Mouse (Mus musculus) ES-E14 (cell line): ENCODE data around the gene Rprd1b.

Experiments used
- HCFC1 ChIP-seq: IDR thresholded peaks from 2 replicates; pipeline ENCODE4 v1.6.1; 2012; ENCODE audit warnings: low read length, inconsistent platforms, borderline replicate concordance; ENCODE audit not compliant: insufficient read depth
- MAFK ChIP-seq: IDR thresholded peaks from 2 replicates; pipeline ENCODE4 v1.6.1; 2014; ENCODE audit warnings: mild to moderate bottlenecking, low read depth, low read length, inconsistent platforms; ENCODE audit not compliant: insufficient read depth
- ZC3H11A ChIP-seq: IDR thresholded peaks from 2 replicates; pipeline ENCODE4 v1.6.1; 2012; ENCODE audit warnings: low read depth, mild to moderate bottlenecking, inconsistent platforms, low read length, borderline replicate concordance

DNA sequence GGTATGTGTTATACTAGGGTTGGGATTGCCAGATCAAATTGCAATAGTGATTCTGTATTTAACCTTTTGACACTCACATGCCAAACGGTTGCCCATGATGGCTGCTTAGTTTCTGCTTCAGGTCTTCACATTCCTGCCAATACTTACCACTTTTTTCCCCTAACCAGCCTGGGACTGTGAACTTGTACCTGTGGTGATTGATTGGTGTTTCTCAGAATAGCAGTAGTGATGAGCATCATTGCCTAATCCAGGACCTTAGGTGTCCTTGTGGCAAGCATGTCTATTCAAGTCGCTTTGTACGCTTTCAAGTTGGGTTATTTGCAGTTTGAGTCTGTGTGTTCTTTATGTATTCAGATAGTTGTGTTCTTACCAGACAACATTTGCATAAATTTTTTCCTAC lies 34.7 kb downstream of the Rprd1b start:
- TF ChIP-seq MAFK = no peak
- TF ChIP-seq HCFC1 = no peak
- TF ChIP-seq ZC3H11A = no peak
